Mouse (Mus musculus) lung, adult 2 months (tissue): ENCODE measurements around the gene Gna13.

Source experiments
- CTCF ChIP-seq: fragments of 200-500 bp; IDR thresholded peaks from 2 replicates; pipeline ENCODE4 v1.5.1; 2011; ENCODE audit warnings: mild to moderate bottlenecking, low read length, control low read depth; ENCODE audit not compliant: insufficient read depth
- POLR2A ChIP-seq: fragments of 200-500 bp; IDR thresholded peaks from 2 replicates; pipeline ENCODE4 v1.6.1; 2011; ENCODE audit warnings: low read depth, mild to moderate bottlenecking, control low read depth, low read length, borderline replicate concordance; ENCODE audit errors: extremely low read depth

- TF ChIP-seq CTCF (no peak), POLR2A (no peak)
Observed at GRCm38 (mm10) chr11:109421205-109421604, 58.6 kb downstream of the Gna13 start.
